Mouse (Mus musculus): ENCODE data around the gene Tsg101.

GRCm38 (mm10) chr7:46849287-46849686 is 70.5 kb downstream of the Tsg101 start:
- TF ChIP-seq CTCF (IDR thresholded peaks at IDR 0.05; ENCODE audit: insufficient read depth, low read depth, low read length) = no peak
- no peak for TF ChIP-seq POLR2A (IDR thresholded peaks at IDR 0.05; ENCODE audit: insufficient read depth, low read depth, low read length)

Data from olfactory bulb, adult 2 months (tissue).